Mouse (Mus musculus) forebrain, embryonic 11.5 days (tissue): ENCODE results near the gene Bmp2k. TPM values are rescaled to one million over a fixed set of nuclear protein-coding genes. Genes with fewer than 3 reads are reported as not detected.

Source experiments
- ATAC-seq: fragments of 200-750 bp; cut with Nextera tagmentation; replicated peaks from 2 replicates; pipeline ENCODE4 v1.8.0; 2017; ENCODE audit warnings: moderate TSS enrichment; ENCODE audit not compliant: low FRiP score
- DNase-seq: peaks from one replicate; pipeline ENCODE4 v3.0.0-alpha.2; 2017; ENCODE audit warnings: low spot score
- H3K27ac ChIP-seq: fragments of 300-500 bp; sonication (generic); 2 replicates; pipeline ENCODE4 v1.5.1; 2014; ENCODE audit warnings: low read depth, low read length
- H3K27me3 ChIP-seq: fragments of 300-500 bp; sonication (generic); 2 replicates; pipeline ENCODE4 v1.6.1; 2014; ENCODE audit warnings: mild to moderate bottlenecking, low read length, mixed read lengths; ENCODE audit not compliant: control insufficient read depth, insufficient read depth
- H3K36me3 ChIP-seq: fragments of 300-500 bp; sonication (generic); 2 replicates; pipeline ENCODE4 v1.6.1; 2014; ENCODE audit warnings: mild to moderate bottlenecking, low read length, moderate library complexity, mixed read lengths; ENCODE audit not compliant: control insufficient read depth, insufficient read depth
- H3K4me1 ChIP-seq: fragments of 300-500 bp; sonication (generic); replicated peaks from 2 replicates; pipeline ENCODE4 v1.6.1; 2014; ENCODE audit warnings: low read length, mixed read lengths; ENCODE audit not compliant: control insufficient read depth, insufficient read depth
- H3K4me2 ChIP-seq: fragments of 300-500 bp; sonication (generic); 2 replicates; pipeline ENCODE4 v1.6.1; 2014; ENCODE audit warnings: low read depth, mild to moderate bottlenecking, low read length, moderate library complexity, mixed read lengths; ENCODE audit not compliant: severe bottlenecking
- H3K4me3 ChIP-seq: fragments of 300-500 bp; sonication (generic); 2 replicates; pipeline ENCODE4 v1.5.1; 2014; ENCODE audit warnings: low read depth, low read length
- H3K9ac ChIP-seq: fragments of 300-500 bp; sonication (generic); 2 replicates; pipeline ENCODE4 v1.6.1; 2014; ENCODE audit warnings: low read length
- H3K9me3 ChIP-seq: fragments of 300-500 bp; sonication (generic); 2 replicates; pipeline ENCODE4 v1.6.1; 2016; ENCODE audit warnings: low read length, mixed read lengths; ENCODE audit not compliant: control insufficient read depth
- WGBS: fragments of 180-500 bp; shearing (Covaris S2); extraction: QIAGEN DNeasy Blood & Tissue Kit; methylation state at CpG from one replicate; pipeline ENCODE4 v1.1.7; 2014; 5-methylcytosine and 5-hydroxymethylcytosine counted together
- polyA plus RNA-seq: library from polyadenylated mRNA; unstranded; fragments of >200 nt; fragmentation: Nextera tagmentation; extraction: Ambion mirVana; gene quantifications from 2 replicates; pipeline ENCODE4 v1.2.1, GENCODE M21; 2014

The Bmp2k gene
- polyA plus RNA-seq, 1 experiment from 2014 or later, result 10.2 TPM

DNA sequence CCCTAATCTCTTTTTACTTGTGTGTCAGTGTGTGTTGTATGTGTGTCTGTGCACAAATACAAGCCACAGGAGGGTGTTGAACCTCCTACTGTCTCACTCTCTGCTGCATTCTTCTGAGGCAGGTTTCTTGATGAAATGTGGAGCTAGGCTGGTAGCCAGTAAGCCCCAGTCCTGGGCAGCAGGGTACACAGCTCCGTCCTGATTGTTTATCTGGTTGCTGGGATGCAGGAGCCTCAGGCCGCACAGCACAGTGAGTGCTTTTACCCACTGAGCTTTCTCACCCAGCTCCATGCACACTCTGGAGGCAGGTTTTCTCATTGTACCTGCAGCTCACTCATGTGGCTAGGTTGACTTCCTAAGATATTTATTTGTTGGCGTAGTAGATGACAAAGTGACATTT is 63.4 kb downstream of the Bmp2k start:
- Histone ChIP-seq H3K9me3 (no peaks in the 10 kb centered on the region), H3K4me1 (no peaks in the 10 kb centered on the region), H3K4me3 (no peak overlapping the region), H3K27me3 (no peaks in the 10 kb centered on the region), H3K9ac (no peak overlapping the region), H3K36me3 (no peaks in the 10 kb centered on the region; the same call in 1 of the 2 replicates), H3K4me2 (no peak overlapping the region), H3K27ac (no peak overlapping the region)
- 69% methylated on average over 3 of the region's 3 CpGs for WGBS
- ATAC-seq, result no peak
- DNase-seq, result no peak

DNA sequence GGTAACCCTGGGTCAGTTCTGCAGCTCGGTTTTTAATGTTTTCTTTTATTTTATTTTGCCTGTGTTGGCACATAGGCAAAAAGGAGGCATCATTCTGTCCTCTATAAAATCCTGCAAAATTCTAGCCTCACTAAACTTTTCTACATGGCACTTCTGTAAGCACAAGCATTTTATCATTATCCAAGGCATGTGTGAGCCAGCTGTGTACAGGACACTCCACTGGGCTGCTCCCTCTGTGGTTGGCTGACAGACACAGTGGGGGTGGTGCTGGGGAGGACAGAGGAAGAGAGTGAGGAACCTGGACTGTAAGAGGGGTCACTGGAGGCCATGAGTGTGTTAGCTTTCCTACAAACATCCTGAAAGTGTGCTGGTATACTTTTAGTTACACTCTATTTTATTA is 64.6 kb downstream of the Bmp2k start:
- H3K9ac ChIP-seq, result no peak overlapping the region
- WGBS, result 84% methylated on average over 1 of the region's 1 CpGs
- H3K27me3 ChIP-seq, result no peaks in the 10 kb centered on the region
- H3K27ac ChIP-seq, result no peak overlapping the region
- ATAC-seq, result no peak
- H3K4me3 ChIP-seq, result no peak overlapping the region
- H3K4me1 ChIP-seq, result no peaks in the 10 kb centered on the region
- no peak overlapping the region for H3K4me2 ChIP-seq
- no peaks in the 10 kb centered on the region for H3K9me3 ChIP-seq
- DNase-seq, result no peak
- no peaks in the 10 kb centered on the region; the same call in 1 of the 2 replicates for H3K36me3 ChIP-seq

DNA sequence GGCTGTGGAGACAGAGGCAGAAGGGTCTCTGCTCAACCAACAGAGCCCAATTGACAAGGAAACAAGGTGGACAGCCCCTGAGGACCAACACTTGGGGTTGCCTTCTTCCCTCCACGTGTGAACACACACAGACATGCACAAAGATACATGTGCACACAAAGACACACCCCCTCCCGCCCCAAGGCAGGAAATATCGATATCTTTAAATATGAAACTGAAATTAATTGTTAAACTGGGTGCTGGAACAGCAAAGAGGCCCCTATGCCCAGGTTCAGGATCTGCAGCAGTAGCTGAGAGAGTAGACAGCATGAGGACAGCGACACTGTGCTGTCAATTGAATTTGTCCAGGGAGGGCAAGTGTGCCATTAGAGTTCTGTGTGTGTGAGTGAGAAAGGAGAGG is 68.3 kb downstream of the Bmp2k start:
- no peaks in the 10 kb centered on the region for H3K9me3 ChIP-seq
- H3K27ac ChIP-seq, result no peak overlapping the region
- DNase-seq (no peak), ATAC-seq (no peak)
- H3K36me3 ChIP-seq, result no peaks in the 10 kb centered on the region; the same call in 1 of the 2 replicates
- H3K27me3 ChIP-seq, result no peaks in the 10 kb centered on the region
- no peak overlapping the region for H3K9ac ChIP-seq
- H3K4me2 ChIP-seq, result no peak overlapping the region
- no peak overlapping the region for H3K4me3 ChIP-seq
- no peaks in the 10 kb centered on the region for H3K4me1 ChIP-seq
- 94% methylated on average over 4 of the region's 4 CpGs for WGBS

DNA sequence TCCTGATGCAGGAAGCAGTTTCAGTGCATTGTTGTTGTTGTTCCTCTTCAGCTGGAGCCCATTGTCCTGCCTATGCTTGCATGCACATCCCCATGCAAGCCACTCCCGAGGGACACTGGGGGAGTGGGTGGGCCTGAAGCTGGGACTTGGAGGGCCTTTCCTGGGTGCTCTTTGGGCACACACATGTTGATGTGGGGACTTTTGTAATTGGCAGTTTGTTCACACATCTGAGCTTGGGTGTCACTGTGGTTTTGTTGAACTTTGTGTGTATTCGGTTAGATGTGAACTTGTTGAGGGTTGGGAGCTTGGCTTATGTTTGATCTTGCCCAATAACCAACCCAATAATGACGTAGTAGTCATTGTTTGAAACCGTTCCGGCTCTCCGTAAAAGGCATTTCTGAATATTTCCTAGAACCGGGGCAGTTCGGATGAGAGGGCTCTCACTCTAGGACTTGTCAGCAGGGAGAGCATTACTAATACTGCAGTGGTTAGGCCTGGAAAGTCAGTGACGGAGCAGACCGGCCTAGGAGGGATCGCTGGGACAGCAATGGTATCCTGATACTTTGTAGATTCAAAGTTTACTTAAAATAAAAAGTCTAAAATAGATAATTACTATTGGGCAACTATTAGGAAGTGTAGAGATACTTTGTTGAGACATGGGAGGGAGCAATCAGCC is 78.1 kb downstream of the Bmp2k start:
- WGBS, result 93% methylated on average over 11 of the region's 11 CpGs
- DNase-seq, result no peak

DNA sequence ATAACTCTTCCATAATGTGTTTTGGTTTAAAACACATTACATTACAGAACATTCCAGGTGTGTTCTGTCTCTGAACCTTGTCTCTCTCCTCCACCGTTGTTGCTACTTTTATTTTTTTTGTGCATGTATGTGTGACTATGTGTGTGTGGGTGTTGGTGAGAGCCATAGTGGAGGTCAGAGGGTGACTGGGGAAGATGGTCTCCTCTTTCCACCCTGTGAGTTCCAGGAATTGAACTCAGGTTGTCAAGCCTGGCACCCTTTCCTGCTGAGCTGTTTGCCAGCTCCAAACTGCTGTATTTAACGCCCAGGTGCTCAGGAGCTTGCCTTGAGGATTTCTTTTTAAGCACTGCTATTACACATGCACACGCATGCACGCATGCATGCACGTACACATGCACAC is 78.7 kb downstream of the Bmp2k start:
- H3K27ac ChIP-seq, result no peak overlapping the region
- H3K4me1 ChIP-seq, result no peaks in the 10 kb centered on the region
- no peak overlapping the region for H3K4me2 ChIP-seq
- 94% methylated on average over 5 of the region's 5 CpGs for WGBS
- DNase-seq, result no peak
- no peak overlapping the region for H3K4me3 ChIP-seq
- no peaks in the 10 kb centered on the region for H3K9me3 ChIP-seq
- no peaks in the 10 kb centered on the region for H3K36me3 ChIP-seq
- no peak for ATAC-seq
- H3K27me3 ChIP-seq, result no peaks in the 10 kb centered on the region
- H3K9ac ChIP-seq, result no peak overlapping the region

More for the DNA sequence above, 78.1 kb downstream of the Bmp2k start:
- Histone ChIP-seq H3K9ac (no peak overlapping the region), H3K4me3 (no peak overlapping the region), H3K27me3 (no peaks in the 10 kb centered on the region), H3K4me2 (no peak overlapping the region), H3K27ac (no peak overlapping the region), H3K4me1 (no peaks in the 10 kb centered on the region), H3K36me3 (no peaks in the 10 kb centered on the region), H3K9me3 (no peaks in the 10 kb centered on the region)
- no peak for ATAC-seq

DNA sequence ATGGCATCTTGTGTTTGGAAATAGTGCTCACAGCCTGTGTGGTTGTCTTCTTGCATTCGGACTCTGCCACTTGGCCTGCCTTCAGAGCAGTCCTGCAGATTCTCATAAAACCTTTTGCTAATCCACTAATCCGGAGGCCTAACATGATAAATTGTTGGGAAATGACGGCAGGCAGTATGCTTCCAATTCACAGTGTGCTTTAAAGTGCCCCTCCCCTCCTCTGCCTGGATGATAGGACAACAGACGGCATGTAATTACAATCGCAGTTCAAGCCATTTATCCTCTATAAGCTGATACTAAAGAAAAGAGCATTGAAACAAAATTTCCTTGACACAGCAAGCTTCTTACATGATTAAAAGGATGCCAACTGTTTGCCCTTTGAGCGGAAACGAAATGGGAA is 80.2 kb downstream of the Bmp2k start:
- Histone ChIP-seq H3K36me3 (no peaks in the 10 kb centered on the region), H3K4me1 (no peaks in the 10 kb centered on the region), H3K27ac (no peak overlapping the region), H3K4me2 (no peak overlapping the region), H3K4me3 (no peak overlapping the region), H3K9ac (no peak overlapping the region), H3K27me3 (no peaks in the 10 kb centered on the region), H3K9me3 (no peaks in the 10 kb centered on the region)
- WGBS, result 67% methylated on average over 7 of the region's 7 CpGs
- ATAC-seq (no peak), DNase-seq (no peak)

DNA sequence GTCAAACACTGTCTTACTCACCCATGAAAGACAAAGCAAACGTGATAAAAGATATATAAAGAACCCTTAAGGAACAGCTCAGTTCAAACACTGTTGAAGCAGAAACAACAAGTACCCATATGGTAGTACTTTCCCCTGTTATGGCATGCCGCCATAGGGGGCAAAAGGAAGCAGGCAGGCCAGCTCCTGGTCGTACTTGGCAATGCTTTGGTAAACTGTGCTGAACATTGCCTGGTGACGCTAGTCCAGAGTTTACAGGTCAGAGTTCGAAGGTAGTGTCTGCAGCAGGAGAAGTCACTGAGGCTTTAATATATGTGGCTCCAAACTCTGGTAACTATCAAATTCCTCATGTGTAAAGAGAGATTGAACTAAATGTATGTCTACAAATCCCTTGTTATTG is 81.2 kb downstream of the Bmp2k start:
- WGBS, result 80% methylated on average over 5 of the region's 5 CpGs
- no peaks in the 10 kb centered on the region for H3K4me1 ChIP-seq
- H3K27me3 ChIP-seq, result no peaks in the 10 kb centered on the region
- H3K4me3 ChIP-seq, result no peak overlapping the region
- no peak for DNase-seq
- H3K36me3 ChIP-seq, result no peaks in the 10 kb centered on the region
- no peaks in the 10 kb centered on the region for H3K9me3 ChIP-seq
- no peak overlapping the region for H3K9ac ChIP-seq
- H3K27ac ChIP-seq, result no peak overlapping the region
- no peak overlapping the region for H3K4me2 ChIP-seq
- no peak for ATAC-seq

DNA sequence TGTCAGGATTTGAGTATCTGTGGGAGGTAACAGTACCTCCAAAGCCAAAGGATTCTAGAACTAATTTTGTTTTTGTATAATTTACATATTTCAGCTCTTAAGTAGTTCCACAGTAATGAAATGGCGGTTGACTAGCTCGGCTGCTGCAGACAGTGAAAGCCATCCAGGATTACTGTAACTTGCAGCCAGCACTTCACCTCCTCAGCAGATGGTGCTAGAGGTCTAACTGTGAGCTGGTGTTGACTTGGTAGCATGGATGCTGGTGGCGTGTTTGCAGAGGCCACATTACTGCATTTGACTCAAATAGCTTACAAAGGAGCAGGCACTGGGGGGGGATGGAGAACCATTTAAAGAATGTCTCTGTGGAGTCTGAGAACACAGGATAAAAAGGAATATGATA is 84.0 kb downstream of the Bmp2k start:
- DNase-seq (no peak), ATAC-seq (no peak)
- Histone ChIP-seq H3K9me3 (no peaks in the 10 kb centered on the region), H3K27ac (no peak overlapping the region), H3K27me3 (no peaks in the 10 kb centered on the region), H3K4me2 (no peak overlapping the region), H3K4me1 (no peaks in the 10 kb centered on the region), H3K36me3 (no peaks in the 10 kb centered on the region), H3K4me3 (no peak overlapping the region), H3K9ac (no peak overlapping the region)
- 85% methylated on average over 3 of the region's 3 CpGs for WGBS

DNA sequence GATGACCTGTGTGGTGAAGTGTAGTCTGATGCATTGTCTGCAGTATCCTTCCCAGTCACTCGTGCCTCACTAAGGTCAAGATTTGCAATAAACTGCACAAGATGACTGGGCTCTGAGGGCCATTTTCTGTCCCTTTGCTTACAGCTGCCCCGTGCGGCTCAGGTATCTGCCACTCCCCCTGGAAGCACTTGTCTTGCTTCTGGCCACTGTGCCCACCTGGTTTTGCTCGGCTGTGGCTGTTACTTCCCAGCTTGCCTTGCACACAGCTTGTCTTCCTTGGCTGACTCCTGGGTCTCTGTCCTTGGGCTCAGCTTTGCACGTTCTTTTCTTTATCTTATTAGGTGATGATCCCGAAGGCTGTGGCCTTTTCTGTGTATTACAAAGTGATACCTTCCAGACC is 86.2 kb downstream of the Bmp2k start:
- no peak for ATAC-seq
- WGBS, result 89% methylated on average over 6 of the region's 6 CpGs
- H3K4me1 ChIP-seq, result no peaks in the 10 kb centered on the region

More for the DNA sequence above, 86.2 kb downstream of the Bmp2k start:
- Histone ChIP-seq H3K36me3 (no peaks in the 10 kb centered on the region), H3K27ac (no peak overlapping the region), H3K27me3 (no peaks in the 10 kb centered on the region), H3K9me3 (no peaks in the 10 kb centered on the region), H3K9ac (no peak overlapping the region), H3K4me3 (no peak overlapping the region), H3K4me2 (no peak overlapping the region)
- DNase-seq, result no peak
